Mouse (Mus musculus) fat pad, adult 2 months (tissue): ENCODE data around the gene Srebf2.

Experiments used
- DNase-seq: peaks from one replicate; pipeline ENCODE4 v3.0.0-alpha.2; 2011; ENCODE audit warnings: low read depth, low spot score; ENCODE audit errors: extremely low read depth

The Srebf2 gene

GRCm38 (mm10) chr15:82204680-82205371 lies 57.8 kb downstream of the Srebf2 start:
- no peak for DNase-seq

DNA sequence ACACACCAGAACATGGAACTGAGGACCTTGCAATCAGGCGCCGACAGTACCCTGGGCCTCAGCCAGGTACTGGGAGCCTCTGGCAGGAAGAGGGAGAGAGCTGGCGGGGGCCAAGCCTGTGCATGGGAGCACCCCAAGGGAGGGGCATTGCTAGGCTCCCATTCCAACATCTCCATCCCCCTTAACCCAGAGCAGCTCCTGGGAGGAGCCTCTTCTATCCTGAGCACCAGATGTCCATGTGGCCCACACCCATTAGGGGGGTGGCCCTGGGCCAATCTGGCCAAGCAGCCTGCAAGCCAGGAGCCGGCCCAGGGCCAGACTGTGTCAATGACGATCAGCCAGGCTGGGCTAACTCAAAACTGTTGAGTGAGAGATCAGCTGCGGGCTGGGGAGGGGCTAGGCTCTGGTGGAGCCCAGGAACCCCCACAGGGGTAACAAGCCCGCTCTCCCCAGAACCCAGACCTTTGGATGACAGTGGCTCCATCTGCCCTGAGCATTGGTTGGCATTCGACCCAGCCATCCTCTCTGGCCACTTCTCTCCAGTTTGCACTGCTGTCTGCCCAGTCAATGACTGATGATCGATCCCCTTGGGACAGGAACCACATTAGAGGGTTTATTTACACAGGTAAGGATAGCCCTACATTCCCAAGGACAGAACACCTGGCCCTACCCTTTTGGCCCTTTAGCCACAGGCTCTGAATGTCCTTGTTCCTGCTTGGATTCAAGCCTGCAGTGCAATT lies 59.6 kb downstream of the Srebf2 start:
- DNase-seq, result no peak

GRCm38 (mm10) chr15:82207105-82207459 lies 60.1 kb downstream of the Srebf2 start:
- DNase-seq, result no peak

DNA sequence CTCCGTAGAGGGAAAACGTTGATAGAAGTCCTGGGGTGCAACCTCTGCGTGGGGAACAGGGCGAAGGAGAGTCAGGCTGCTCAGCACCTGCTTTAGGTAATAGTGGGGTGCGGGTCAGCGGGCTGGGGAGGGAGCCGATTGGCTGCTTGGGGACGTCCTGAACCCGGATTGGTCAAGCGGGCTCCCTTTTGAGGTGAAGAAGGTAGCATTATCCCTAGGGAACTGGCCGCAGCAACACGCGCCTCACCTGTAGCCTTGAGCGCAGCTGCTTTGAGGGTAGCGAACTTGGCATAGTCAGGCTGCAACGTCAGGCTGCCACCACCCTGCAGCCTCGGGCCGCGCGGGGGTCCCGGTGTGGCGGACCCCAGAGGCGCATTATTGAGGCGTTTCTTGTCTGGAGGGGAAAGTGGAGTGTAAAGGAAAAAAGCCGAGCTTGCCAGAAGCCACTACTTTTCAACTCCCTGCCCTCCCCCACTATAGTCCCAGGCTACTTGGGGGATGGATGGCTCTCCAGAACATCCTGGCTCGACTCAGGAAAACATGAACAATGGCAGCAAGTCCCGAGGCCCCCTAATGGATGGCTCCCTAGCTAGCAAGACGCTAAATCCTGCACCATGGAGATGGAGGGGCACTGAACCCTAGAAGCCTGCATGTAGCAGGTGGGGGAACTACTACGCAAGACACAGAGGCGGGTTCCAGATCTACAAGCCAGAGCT lies 60.7 kb downstream of the Srebf2 start:
- DNase-seq, result no peak

DNA sequence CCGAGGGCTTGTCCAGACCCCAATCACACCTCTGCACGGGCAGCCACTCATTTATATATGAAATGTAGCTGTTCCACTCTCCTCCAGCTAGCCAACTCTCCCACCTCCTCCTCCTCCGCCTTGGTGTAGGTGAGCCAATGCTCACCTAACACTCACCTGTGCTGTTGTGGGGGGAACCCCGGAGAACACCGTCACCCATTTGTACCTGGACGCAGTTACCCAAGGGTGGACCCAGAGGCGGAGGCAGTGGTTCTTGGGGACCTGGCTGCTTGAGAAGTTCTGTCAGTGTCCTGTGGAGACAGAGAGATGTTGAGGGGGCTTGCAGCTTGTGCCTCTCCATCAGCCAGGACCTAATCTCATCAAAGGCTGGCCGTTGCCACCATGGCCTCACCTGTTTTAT lies 61.3 kb downstream of the Srebf2 start:
- DNase-seq, result no peak

- DNase-seq, result no peak
Observed at GRCm38 (mm10) chr15:82209295-82210050, 62.5 kb downstream of the Srebf2 start.

- DNase-seq, result no peak
Observed at GRCm38 (mm10) chr15:82210801-82211200, 63.8 kb downstream of the Srebf2 start.

DNA sequence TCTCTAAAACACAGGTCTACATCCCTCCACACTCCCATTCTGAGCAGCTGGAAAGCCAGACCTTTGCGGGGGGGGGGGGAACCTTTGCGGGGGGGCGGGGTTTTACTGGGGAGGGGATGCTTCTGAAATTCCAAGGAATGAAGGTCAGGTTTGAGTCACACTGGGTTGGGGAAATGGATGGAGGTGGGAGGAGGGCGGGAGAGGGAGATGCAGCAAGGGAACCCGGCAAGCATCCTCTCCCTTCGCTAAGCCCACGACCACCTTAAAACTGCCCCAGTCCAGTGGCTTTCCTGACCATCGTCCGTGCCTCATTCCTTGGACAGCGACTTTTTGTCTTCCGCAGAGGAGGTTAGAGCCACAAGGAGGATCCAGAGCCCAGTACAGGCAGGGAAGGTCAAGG lies 64.3 kb downstream of the Srebf2 start:
- DNase-seq, result no peak

DNA sequence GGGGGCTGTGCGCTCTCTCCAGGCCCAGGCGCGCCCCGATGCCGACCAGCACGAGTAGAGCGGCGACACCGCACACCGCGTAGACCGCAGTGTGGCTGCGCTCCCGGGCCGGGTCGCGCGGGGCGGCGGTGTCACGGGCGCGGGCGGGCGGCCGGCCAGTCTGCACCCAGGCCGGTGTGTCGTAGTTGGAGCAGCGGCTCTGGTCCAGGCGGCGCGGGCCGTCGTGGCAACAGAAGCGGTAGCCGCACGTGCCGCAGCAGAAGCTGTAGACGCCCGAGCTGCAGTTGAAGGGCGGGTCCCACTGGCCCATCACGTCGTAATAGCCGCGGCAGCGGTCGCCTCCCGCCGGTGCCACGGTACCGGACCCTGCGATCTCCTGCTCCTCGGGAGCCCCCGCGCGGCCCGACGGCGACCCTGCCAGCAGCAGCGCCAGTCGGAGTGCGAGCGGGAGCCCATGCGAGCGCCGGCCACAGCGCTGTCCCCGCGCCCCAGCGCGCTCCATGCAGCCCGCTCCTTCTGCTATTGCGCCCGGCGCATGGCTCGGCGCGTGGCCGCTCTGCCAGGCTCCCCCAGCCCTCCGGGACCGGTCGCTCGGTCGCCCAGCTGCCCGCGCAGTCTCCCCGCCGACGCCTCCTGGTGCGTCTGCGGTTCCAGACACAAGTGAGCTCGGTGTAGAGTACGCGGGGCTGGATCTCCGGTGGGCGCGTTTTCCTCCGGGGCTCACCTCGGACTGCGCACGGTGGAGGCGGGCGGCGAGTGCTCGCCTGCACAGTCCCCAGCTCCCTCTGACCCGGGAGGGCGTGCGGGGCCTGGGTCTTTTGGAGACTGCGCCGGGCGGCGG lies 65.2 kb downstream of the Srebf2 start:
- no peak for DNase-seq

DNA sequence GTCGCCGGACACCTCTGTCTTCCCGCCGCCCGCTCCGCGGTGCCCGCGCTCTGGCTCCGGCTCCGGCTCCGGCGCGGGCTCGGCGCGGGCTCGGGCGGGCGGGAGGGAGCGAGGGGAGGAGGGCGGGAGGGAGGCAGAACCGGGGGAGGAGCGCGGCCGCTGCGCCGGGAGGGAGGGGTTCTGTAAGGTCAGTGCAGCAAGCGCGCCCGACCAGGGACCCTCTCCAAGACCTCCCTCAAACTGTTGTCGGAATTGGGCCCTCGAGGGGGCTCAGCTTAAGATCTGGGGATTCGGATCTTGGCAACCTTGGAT lies 65.7 kb downstream of the Srebf2 start, which contains the start of gene Shisa8:
Shisa8 (minus strand) TSS at position 64 of the 312 bp plus-strand sequence.
- no peak for DNase-seq

DNA sequence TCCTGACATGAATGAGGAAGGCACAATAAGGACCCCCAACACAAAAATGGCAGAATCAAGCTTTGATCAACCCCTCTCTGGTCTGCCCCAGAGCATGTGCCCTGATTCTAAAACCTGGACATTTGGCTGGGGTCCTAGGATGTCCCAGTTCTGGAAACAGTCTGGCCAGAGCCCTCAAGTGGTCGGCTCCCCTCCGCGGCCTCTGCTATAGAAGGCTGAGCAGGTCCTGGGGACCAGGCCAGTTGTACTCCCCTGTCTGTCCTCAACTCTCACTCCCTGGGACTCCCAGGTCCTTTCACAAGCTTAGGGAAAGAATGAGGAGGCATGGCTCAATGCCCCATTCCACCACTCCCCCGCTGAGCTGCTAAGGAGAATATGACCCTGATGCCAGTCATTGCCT lies 66.2 kb downstream of the Srebf2 start:
- DNase-seq, result no peak

DNA sequence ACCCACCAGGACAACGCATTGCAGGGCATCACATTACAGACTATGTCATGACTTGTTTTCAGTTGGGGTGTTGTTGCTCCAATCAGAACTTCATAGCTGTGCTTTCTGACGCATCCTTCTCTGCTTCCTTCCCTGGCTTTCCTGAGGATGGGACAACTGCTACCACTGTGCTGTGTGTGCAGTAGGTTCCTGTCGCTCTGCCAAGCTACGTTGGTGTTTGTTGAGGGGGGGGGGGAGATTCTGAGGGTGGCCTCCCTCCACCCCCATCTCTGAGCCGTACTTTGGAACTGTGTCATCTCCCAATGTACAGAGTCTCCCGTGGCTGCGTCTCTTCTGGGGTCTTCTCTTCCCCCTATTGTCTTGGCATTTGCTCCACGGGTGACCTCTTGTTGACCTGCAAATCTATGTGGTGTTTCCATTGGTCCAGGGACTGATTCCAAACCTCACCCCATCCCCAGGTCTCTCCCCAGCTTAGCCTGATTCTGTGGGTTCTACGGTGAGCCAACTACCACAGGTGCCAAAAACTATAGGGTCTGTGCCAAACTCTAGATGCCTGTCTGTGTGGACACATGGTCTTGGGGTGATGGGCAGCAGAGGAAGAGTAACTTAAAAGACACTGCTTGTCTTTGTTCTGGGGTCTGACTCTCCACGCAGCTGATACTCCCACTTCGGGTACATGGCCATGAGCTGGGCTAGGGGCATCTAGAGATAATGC lies 68.5 kb downstream of the Srebf2 start:
- DNase-seq, result no peak

DNA sequence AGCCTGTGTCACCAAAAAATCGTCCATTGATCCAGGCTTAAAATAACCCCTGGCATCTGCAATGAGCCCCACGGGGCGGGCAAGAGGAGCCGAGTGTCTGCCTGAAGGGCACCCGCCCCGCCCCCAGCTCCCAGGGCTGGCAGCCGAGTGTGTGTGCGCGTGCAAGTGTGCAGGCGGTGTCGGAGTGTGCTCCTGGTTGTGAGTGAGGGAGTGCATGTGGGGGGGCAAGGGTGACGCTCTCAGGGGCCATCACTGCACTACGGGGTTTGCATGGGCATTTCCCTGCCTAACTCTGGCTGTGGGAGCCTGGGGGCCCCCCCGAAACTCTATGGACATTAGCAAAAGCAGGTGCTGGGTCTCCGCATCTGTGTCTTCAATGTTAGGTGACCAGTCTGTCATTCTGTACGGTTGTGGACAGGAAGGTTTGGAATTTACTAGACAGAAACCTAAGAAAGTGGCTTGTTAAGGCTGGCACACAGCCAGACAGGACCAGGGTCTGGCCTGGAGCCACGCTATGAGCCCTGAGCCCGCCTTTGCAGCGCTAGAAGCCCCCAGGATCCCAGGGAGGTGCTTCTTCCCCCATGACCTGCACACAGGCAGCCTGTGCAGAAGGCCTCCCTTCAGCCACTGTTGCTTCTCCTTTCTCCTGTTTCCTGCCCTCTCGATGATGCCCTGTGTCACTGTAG lies 69.3 kb downstream of the Srebf2 start:
- DNase-seq, result no peak

GRCm38 (mm10) chr15:82217039-82217438 lies 70.1 kb downstream of the Srebf2 start:
- DNase-seq, result no peak

- no peak for DNase-seq
Observed at GRCm38 (mm10) chr15:82217980-82218379, 71.0 kb downstream of the Srebf2 start.

DNA sequence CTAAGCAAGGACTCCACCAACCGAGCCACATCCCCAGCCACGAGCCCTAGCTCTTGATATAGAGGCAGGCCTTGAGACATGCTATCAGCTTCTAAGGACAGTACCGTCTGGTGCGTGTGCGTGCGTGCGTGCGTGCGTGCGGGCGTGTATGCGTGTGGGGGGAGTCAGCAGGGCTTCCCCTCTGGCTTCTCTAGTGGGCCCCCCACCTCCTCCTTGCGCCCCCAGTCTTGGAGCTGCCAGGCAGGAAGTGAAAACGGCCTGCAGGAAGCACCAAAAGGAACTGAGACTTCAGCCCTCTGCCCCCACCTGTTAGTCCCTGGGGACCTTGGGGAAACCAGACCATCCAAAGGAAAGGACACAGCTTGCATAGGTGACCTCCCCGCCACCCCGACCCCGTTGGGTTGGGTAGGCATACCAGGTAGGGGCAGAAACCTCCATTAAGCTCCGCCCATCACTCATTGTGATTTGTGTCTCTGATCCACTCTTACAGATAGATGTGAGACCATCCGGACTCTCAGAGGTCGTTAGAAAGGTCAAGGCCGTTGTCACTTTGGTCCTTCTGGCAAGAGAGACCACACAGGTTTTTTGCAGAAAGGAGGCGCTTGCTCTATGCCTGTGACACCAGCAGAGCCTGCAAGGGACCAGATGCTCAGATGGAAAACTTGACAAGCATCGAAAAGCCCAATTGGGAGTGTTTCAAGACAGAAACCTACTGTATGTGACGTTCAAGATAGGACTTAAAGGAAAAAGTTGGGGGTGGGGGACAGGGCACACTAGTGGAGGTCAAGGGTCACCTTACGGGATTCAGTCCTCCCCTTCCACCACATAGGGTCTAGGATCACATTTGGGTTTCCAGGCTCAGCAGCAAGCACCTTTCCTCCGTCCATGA lies 72.0 kb downstream of the Srebf2 start:
- no peak for DNase-seq

DNA sequence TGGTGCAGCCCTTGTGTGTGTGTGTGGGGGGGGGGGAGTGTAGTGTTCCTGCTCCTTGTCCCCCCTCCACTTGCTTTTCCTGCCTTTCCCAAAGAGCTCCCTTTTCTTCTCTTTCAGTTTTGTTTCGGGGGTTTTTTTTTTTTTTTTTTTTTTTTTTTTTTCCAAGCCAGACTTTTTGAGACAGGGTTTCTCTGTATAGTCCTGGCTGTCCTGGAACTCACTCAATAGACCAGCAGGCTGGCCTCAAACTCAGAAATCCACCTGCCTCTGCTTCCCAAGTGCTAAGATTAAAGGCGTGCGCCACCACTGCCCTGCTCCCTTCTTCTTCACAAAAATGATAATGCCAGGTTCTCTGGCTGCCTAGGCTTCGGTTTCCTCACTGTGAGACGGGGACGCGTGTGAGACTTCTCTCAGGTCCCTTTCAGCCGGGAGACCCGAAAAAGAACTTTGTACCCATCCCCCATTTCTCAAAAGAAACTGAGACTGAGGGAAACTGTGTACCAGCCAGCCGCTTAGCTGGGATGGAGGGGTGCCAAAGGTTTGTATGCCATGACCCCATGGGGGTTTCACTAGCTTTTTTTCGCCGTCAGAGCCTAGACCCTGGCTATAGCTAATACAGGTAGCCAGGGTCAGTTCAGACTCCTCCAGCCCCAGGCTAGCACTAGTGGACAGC lies 73.2 kb downstream of the Srebf2 start:
- DNase-seq, result no peak
